Mouse (Mus musculus): ENCODE measurements at regions not wholly inside any gene's neighbourhood (a gene's known extent, or its start where the extent isn't known, plus 50 kb on each side); places are given as distances from the start of the nearest gene placed in this dataset.

DNA sequence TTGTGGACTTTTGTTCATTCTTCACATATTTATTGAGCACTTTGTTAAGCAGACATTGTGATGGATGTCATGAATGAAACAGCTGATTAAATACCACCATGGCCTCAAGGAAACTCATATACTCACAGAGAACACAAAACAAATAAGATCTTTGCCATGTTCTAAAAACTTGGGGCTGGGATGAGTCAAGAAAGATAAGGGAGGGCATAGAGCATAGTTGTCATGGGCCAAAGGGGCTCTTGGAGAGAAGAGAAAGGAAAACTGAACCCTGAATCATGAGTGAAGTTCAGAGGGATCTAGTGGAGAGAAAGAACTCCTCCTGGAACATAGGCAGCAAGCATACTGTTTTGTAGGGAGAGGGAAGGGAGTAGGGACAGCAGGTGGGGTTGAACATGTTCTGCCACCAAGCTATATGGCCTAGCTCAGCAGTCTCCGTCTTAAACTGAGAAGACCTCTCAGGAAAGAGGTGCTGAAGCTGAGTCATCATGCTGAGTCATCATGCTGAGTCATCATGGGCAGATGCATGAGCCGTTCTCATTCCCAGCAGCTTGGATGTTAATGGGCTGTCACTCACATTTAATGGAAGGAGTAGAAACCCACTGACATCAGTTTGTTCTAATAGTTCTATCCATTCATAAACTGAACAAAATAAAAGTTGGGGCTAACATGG, 69.6 kb downstream of the Cetn3 start:
- DNase-seq (ENCODE audit: low spot score in 2 of 2) = no peak

DNA sequence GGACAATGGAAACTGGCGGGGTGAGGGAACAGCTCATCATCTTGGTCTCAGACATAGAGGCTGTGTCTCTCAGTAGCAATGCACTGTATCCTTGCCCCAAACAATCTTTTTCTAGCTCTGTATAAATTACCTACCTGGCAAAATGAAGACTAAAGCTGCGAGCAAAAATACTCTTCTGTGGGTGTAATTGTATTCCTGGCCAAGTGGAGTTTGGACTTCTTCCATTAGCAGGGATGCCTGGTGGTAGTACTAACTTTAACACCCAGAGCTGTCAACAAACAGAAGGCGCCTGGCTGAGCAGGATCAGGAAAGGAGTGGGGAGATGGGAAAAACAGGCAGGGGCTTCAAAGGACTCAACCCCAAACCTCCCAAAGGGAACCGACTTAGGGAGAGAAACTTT, 73.2 kb downstream of the Cetn3 start:
- DNase-seq (ENCODE audit: low spot score in 2 of 2) = no peak

GRCm38 (mm10) chr13:81860683-81861082, 77.8 kb downstream of the Cetn3 start:
- DNase-seq (ENCODE audit: low spot score in 2 of 2) = no peak

GRCm38 (mm10) chr13:81861886-81862600, 79.2 kb downstream of the Cetn3 start:
- no peak for DNase-seq (ENCODE audit: low spot score in 2 of 2)

- DNase-seq (ENCODE audit: low spot score in 2 of 2) = no peak
Measured at GRCm38 (mm10) chr13:81871226-81871625, 88.3 kb downstream of the Cetn3 start.

GRCm38 (mm10) chr13:81885879-81886278, 103.0 kb downstream of the Cetn3 start:
- no peak for DNase-seq (ENCODE audit: low spot score in 2 of 2)

DNA sequence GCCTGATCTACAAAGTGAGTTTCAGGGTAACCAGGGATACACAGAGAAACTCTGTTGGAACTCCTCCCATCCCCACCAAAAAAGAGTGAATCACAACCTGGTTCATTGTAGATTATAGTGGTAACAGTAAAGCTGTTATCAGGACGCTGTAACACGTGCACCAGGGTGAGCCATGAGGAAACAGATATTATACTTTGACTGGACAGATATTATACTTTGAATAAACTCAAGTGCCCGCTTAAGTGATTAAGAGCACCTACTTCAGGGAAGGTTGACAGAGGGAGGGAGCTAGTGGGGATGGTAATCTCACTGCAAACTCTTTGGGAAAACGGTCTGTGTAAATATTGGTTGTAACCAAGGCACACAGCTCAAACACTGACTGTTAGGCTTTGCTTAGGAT, 147.4 kb downstream of the Cetn3 start:
- DNase-seq (ENCODE audit: low spot score in 2 of 2) = no peak

GRCm38 (mm10) chr13:81931199-81931598, 148.3 kb downstream of the Cetn3 start:
- no peak for DNase-seq (ENCODE audit: low spot score in 2 of 2)

- no peak for DNase-seq (ENCODE audit: low spot score in 2 of 2)
Measured at GRCm38 (mm10) chr13:81937061-81937460, 154.2 kb downstream of the Cetn3 start.

DNA sequence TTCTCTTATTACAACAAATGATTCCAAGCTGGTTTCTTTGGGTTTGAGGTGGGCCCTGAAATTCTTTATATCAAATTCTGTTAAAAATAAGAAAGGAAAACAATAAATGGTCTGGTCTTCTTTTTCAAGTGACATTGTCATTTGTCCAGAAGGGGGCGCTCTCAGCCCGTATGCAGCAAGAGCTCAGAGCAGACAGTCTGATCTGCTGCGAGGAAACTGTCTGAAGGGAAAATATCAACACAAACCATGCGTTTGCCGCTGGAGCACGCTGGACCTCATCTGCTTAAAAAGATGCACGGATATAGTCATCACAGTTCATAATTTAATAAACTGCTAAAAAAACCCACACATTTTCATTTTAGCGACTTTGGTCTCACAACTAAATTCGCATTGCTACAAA, 161.2 kb downstream of the Cetn3 start:
- peak; percentile 61 to 82 for DNase-seq (ENCODE audit: low spot score in 2 of 2)

DNA sequence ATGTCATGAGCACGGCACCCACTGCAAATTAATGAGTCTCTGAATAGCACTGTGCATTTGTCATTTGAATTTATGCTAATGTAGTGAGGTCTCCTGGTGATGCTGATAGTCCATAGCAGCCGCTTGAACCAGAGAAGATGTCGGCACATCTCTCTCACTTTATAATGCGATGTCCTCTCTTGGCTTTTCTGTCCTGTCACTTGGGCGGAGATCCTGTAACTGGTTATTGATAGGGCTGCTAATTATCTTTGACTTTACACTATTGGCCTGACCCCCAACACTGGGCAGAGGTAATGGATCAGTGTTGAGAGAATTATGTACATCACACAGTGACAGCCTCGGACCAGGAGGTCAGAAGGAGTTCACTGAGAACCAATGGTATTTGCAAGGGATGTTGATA, 161.6 kb downstream of the Cetn3 start:
- DNase-seq (ENCODE audit: low spot score in 2 of 2) = no peak

DNA sequence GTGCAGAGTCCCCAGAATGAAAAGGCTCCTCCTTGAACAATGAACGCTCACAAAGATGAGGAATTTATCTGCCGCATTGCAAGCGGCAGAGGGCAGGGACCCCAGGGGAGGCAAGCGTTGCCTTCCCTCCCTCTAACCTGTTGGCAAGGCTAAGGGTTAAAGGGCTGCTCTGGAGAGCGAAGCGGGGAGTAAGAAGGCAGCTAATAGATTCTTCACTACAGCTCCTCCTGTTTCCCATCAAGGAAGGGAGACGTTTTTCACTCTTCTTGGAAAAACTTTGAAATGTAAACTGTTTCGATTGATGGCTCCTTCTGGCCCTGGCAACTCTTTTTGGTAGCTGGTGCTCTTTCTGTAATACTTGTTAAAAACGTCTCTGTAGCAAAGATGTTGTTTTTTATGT, 162.9 kb downstream of the Cetn3 start:
- no peak for DNase-seq (ENCODE audit: low spot score in 2 of 2)

DNA sequence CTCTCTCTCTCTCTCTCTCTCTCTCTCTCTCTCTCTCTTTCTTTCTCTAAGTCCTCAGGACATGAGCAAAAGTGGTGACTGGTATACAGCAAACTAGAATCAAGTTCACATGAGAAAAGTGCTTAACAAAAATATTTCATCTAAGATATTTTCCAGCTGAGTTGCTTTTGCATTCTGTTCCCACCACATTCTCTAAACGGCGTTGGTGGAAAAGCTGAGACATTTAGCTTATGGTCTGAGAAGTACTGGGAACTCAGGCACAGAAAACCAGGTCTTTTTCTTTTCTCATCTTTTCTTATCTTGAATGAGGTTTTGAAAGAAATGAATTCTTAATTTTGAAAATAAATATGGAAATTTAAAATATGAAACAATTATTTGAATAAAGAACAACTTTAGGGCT, 182.6 kb downstream of the Cetn3 start:
- no peak for DNase-seq (ENCODE audit: low spot score in 2 of 2)

GRCm38 (mm10) chr13:81975878-81976277, 193.0 kb downstream of the Cetn3 start:
- no peak for DNase-seq (ENCODE audit: low spot score in 2 of 2)

DNA sequence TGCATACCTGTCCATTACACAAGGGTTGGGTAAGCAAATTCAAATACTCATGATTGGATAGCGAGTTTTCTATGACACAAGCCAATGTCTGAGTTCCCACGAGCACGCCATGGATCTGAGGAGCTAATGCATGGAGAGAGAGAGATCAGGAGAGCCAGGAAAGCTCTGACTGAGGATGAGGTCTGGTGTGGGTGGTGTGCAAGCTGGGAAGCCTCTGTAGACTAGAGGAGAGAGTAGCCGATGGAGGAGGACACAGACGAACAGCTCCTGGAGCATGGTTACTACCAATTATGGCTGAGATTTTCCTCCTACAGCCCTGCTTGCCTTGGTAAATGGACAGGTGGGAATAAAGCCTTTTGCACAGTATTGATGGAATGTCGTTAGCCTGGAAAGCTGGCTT, 195.1 kb downstream of the Cetn3 start:
- no peak for DNase-seq (ENCODE audit: low spot score in 2 of 2)

GRCm38 (mm10) chr13:81979289-81979688, 196.4 kb downstream of the Cetn3 start:
- DNase-seq (ENCODE audit: low spot score in 2 of 2) = no peak

DNA sequence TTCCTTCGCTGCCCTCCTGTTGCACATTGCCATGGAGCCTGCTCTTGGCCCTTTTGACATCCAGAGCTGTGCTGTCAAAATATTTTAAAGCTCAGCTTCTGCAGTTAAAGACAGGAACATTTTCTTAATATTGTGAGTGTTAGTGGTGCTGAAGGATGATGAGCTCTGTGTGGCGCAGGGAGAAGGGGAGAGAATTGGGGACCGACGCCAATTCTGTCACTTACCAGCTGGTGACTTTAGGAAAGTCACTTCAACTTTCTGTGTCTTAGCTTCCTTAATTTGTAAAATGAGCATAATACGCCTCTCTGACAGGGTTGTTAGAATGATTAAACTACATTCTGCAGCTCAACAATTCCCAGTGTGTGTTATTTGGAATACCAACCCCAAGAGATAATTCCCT, 197.2 kb downstream of the Cetn3 start:
- DNase-seq (ENCODE audit: low spot score in 2 of 2) = no peak

GRCm38 (mm10) chr13:81982491-81982890, 199.6 kb downstream of the Cetn3 start:
- DNase-seq (ENCODE audit: low spot score in 2 of 2) = no peak

- no peak for DNase-seq (ENCODE audit: low spot score in 2 of 2)
Measured at GRCm38 (mm10) chr13:82000681-82001212, 217.9 kb downstream of the Cetn3 start.

DNA sequence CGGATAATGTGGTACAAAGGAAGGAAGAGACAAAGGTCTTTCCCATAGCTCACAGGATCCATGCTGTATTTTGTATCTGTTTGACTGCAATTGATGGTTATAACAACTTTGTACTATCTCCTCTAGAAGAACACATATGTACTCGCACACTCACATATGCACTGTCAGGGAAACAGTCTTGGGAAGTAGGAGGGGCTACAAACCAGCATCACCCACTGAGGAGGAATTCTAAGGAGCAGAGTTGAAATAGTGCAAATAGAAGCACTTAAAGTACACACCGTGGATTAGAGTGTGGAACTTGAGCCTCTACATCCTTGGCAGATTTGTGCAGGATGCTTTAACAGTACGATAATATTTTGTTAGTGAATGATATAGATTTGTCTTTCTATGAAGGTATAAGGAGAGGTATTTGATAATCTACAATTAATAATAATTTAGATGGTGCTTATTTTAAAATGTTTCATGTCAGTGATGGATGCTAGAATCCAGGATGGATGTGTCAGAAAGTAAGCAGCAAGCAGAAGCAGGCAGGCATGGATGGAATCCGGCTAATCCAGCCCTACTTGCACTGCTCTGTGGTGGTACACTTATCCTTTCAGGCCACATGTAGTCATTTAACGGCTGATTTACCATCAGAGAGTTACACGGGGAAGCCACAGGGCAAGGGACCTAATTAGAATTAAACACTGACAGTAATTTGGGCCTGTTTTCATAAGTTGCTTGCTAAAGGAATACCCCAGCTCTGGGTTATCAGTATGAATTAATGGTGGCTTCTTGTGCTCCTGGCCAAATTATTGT, 223.3 kb downstream of the Cetn3 start:
- DNase-seq (ENCODE audit: low spot score in 2 of 2) = no peak

- DNase-seq (ENCODE audit: low spot score in 2 of 2) = no peak
Measured at GRCm38 (mm10) chr13:82007222-82007621, 224.3 kb downstream of the Cetn3 start.

DNA sequence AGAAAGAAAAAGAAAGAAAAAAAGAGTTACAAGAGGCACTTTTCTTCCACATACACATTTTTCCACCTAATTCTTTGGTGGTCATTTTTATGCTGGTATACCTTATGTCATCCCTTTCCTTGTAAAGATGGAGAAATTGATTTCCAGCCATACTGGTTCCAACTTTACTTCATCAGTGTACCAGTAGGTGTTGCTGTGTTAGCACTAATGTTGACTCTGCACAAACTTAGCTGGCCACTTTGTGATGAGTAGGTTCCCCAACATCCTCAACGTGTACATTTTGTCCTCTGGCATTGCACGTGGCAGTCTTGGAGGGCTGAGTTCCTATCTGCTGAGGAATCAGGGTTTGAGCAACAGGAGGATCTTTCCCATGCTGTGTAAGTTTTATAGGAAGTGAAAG, 256.7 kb downstream of the Cetn3 start:
- no peak for DNase-seq (ENCODE audit: low spot score in 2 of 2)
